Mouse (Mus musculus): ENCODE data around the gene Carmil3.

The Carmil3 gene

GRCm38 (mm10) chr14:55495509-55496240 is 5.2 kb downstream of the Carmil3 start:
- no peak for DNase-seq (ENCODE audit: low read depth)

DNA sequence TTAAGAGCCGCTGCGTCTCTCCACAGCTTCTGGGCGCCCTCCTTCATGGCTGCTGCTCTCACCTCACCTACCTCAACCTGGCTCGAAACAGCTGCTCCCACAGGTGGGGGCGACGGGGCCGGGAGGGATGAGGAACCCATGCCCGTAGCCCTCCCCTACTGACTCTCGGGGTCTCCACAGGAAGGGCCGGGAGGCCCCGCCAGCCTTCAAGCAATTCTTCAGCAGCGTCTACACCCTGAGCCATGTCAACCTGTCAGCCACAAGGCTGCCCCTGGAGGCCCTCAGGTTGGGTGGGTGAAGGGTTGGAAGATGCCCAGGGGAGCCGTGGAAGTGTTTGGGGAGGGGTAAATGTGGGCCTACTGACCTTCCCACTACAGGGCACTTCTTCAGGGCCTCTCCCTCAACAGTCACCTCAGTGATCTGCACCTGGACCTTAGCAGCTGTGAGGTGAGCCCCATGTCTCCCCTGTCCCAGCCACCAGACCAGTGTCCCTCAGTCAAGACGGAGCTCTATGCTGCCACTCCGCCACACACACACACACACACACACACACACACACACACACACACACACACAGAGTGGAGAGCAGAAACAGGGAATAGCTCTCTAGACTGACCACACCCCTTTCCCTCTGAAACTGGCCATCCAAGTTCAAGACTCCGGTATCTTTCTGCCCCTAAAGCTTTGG is 6.5 kb downstream of the Carmil3 start:
- no peak for DNase-seq (ENCODE audit: low read depth)

DNA sequence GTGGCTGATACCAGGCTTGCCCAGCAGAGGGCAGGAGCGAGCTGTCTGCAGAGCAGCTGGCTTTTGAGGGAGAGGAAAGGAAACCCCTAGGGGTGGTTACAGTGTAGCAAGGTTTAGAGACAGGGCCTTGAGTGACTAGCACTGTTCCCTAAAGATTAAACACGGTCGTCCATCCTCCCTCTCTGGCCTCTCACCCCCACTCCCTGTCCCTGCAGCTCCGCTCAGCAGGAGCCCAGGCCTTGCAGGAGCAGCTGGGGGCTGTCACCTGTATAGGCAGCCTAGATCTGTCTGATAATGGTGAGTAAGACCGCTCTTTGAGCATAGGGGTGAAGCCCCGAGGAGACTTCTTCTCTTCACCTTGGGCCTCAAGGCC is 7.0 kb downstream of the Carmil3 start:
- DNase-seq (ENCODE audit: low read depth): peak; percentile 87

GRCm38 (mm10) chr14:55505612-55506011 is 15.2 kb downstream of the Carmil3 start:
- DNase-seq (ENCODE audit: low read depth): no peak

- DNase-seq (ENCODE audit: low read depth): no peak
Observed at GRCm38 (mm10) chr14:55507801-55508200, 17.4 kb downstream of the Carmil3 start.

- no peak for DNase-seq (ENCODE audit: low read depth)
Observed at GRCm38 (mm10) chr14:55509540-55509939, 19.1 kb downstream of the Carmil3 start.

DNA sequence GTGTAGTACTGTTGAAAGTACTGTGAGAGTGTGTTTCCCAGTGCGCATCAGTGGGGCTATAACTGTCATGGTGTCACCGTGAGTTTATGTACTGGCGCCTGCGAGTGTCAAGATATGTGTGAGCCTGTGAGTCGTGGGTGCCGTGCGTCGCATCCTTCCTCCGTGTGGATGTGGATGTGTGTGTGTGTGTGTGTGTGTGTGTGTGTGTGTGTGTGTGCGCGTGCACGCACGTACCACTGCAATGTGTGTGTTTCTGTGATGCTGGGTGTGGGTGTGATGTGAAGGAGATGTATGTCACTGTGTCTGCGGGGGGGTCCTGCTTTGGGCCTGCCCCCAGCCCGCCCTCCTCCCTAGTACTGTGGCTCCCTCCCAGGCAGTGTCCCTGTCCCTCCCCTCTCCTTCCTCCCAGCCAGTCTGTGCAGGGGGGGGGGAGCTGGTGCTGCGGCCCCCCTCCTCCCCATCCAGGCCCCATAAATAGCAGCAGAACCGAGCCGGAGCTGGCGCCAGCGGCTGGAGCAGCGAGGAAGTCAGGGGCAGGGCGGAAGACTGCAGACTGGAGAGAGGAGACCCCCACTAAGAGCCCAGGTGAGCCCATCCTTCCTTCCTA is 19.8 kb downstream of the Carmil3 start, which contains the start of gene Cpne6:
Gene Cpne6, plus strand, starts transcription at position 321 of the 607 bp plus-strand sequence.
- no peak for DNase-seq (ENCODE audit: low read depth)

DNA sequence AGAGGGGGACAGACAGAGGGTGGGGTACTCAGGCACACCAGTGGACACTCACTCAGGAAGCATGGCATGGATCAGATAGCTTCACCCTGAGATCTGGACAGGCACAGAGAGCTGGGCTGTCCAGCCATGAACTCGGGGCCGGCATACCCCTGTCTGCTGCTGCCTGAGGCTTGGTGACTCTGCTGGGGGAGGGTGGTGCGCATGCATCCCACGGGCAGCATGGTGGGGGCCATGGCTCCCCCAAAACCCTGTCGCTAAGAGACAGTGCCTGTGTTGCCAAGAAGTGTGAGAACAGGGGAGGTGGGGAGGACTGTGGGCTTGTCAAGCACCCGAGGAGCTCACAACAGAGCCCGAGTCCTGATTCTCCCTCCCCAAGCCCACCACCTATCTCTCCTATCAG is 20.6 kb downstream of the Carmil3 start:
- no peak for DNase-seq (ENCODE audit: low read depth)

GRCm38 (mm10) chr14:55513927-55514326 is 23.5 kb downstream of the Carmil3 start:
- no peak for DNase-seq (ENCODE audit: low read depth)

GRCm38 (mm10) chr14:55515846-55516245 is 25.4 kb downstream of the Carmil3 start:
- no peak for DNase-seq (ENCODE audit: low read depth)

GRCm38 (mm10) chr14:55518897-55519296 is 28.4 kb downstream of the Carmil3 start:
- no peak for DNase-seq (ENCODE audit: low read depth)

- no peak for DNase-seq (ENCODE audit: low read depth)
Observed at GRCm38 (mm10) chr14:55519604-55520003, 29.2 kb downstream of the Carmil3 start.

DNA sequence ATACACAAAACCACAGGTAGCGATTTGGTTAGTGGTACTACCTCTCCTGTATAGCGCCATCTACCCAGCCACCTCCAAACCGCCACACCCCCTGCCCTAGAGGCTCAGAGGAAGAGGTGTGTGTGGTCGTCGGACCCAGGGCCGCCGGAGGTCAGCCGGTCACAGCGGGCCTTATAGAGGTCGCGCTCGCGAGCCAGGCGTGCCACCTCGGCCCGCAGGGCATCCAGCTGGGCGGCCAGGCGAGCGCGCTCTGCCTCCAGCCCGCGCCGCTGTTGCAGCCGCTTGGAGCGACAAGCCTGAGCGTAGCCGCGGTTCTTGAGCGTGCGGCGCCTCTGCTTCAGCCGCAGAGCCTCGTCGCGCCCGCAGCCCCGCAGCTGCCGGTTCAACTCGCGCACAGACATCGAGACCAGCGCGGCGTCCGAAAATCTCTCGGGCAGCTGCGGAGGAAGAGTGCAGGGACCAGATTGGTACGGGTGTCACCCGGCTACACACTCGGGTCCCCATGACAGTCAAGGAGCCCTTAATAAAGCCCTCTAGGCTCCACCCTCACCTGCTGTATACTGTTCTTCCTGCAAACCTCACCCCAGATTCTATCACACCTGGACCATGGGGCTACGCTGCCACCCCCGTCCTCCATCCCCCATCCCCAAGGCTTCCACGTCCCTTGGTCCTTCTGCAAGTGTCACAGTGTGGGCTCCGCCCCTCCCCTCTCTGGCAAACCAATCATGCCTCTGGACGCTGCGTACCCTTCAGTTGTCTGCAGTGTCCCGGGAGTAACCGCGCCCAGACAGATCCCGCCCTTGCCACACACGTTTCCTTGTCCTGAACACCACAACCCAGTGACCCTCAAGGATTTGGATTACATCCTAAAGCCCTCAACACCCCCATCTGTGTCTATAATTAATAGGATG is 30.3 kb downstream of the Carmil3 start:
- no peak for DNase-seq (ENCODE audit: low read depth)

DNA sequence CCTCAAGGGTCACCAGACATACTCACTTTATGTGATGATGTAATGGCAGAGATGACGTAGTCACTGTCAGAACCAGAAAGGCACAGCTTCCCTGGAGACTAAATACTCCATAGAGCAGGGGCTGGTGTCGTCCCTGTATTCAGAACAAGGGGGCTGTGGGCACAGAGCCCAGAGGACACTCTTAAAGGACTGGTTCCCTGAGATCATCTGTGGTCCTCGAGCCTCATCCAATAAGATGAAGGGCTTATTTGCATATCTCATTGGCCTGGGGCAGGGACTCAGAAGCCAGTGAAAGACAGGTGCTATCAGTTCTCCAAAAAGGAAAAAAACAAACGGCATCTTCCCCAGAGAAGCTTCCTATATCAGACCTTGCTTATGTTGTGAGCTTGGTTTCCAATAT is 33.6 kb downstream of the Carmil3 start:
- DNase-seq (ENCODE audit: low read depth): no peak

DNA sequence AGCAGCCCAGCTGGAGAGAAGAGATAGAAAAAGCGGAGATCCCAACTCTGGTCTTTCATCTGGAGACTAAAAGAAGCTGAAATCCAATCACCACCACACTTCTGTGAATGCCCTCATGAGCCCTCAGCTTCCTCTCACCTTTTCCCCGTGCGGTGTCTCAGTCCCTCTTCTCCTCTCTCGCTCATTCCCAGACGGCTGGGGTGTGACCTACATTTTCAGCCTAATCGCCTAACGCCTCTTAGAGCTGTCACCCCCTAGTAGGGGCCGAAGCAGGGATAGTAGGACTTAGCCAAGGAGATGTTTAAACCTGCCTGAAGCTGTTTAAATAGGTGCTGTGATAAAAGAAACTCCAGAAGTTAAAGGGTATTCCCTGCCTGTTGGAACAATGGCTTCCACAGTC is 34.3 kb downstream of the Carmil3 start, which contains the start of gene Nrl:
Gene Nrl, minus strand, starts transcription at position 197 of the 400 bp plus-strand sequence.
- DNase-seq (ENCODE audit: low read depth): no peak

DNA sequence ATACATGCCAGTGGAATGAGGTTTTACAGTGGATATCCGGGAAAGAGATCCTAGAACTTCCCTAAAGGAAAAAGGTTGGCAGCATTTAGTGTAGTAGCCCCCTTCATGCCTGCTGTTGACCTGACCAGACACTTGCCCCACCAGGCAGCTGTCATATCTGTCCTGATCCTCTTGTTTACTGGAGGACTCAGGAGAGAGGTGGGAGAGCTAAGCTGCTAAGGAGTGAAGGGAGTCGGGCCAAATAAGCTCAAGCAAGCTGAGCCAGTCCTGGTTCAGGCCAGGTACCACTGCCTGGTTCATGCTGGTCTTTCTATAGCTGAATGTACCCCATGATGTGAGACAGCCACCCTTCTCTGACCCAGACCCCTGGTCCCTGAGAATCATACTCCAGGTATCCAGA is 36.2 kb downstream of the Carmil3 start:
- no peak for DNase-seq (ENCODE audit: low read depth)

- DNase-seq (ENCODE audit: low read depth): peak; percentile 76
Observed at GRCm38 (mm10) chr14:55527940-55528339, 37.5 kb downstream of the Carmil3 start.

DNA sequence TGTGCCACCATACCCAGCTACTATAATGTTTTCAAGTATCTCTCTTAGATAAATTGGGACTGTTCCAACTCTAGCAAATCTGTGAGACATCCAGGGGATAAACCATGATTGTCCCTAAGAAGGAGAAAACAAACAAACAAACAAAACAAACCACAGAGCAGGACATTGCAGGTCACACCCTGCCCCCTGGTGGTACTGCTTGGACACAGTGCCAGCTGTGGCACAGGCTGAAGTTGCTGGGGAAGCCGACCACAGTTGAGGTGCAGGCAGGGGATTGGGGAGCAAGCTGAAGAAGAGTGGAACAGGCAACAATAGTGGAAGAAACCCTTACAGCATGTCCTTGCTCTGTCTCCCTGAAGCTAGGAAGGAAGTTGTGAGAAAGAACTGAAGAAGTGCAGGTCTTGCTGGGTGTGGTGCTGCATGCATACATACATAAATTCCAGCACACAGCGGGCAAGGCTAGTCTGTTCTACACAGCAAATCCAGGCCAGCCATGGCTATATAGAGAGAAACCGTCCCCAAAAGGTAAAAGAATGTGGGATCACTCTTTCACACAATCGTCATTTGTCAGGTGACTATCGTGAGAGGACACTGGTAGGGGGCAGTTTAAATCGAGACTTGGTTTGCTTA is 45.8 kb downstream of the Carmil3 start:
- DNase-seq (ENCODE audit: low read depth): peak; percentile 59

GRCm38 (mm10) chr14:55540067-55540786 is 49.8 kb downstream of the Carmil3 start, which contains the start of gene Pck2:
Gene Pck2, plus strand, starts transcription at chr14:55540266.
- DNase-seq (ENCODE audit: low read depth): peak; percentile 95

- DNase-seq (ENCODE audit: low read depth): peak; percentile 92
Observed at GRCm38 (mm10) chr14:55540787-55541321, 50.4 kb downstream of the Carmil3 start.
